Mouse (Mus musculus): ENCODE data around the gene Olfr70. TPM values are rescaled to one million over a fixed set of nuclear protein-coding genes. Genes with fewer than 3 reads are reported as not detected.

Gene Olfr70
- polyA plus RNA-seq, 1 experiment from 2014 or later, result not detected

DNA sequence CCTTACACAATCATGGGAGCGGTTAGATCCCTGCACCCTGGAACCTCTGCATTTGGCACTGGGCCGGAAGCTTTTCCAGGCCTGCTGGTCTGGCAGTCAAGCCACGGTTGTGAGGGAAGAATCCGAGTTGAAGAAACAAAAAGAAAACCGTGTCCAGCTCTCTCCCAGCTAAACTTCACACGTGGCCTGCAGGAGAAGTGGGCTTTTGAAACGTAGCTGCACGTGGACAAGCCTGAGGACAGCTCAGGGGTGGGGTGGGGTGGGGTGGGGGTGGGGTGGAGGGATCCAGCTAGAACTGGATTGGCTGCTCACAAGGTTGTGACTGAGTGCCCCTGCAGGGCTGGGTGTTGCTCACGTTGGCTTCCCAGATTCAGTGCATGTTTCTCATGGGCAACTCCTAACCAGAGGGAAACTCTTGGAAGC, 5.3 kb downstream of the Olfr70 start:
- Histone ChIP-seq H3K9ac (ENCODE audit: low read length) (no peak overlapping the region), H3K9me3 (ENCODE audit: control insufficient read depth, low read length) (no peaks in the 10 kb centered on the region), H3K4me2 (ENCODE audit: low read length) (no peak overlapping the region), H3K4me3 (ENCODE audit: low read depth, low read length) (no peak overlapping the region), H3K4me1 (replicated peaks; ENCODE audit: control insufficient read depth, insufficient read depth, low read length) (no peaks in the 10 kb centered on the region), H3K36me3 (ENCODE audit: control insufficient read depth, insufficient read depth, low read length) (0 out of 2 replicates have a peak, but pooled peaks cover under 1% of the 10 kb centered on the region), H3K27me3 (replicated peaks; ENCODE audit: control insufficient read depth, insufficient read depth, low read length) (no peaks in the 10 kb centered on the region), H3K27ac (ENCODE audit: low read depth) (no peak overlapping the region)
- DNase-seq (ENCODE audit: low spot score), result peak; percentile 57
- ATAC-seq (replicated peaks; ENCODE audit: low FRiP score, low TSS enrichment, low read depth), result no peak
- WGBS, result 24% methylated on average over 9 of the region's 9 CpGs

GRCm38 (mm10) chr4:43694439-43695248, 6.0 kb downstream of the Olfr70 start:
- WGBS, result 93% methylated on average over 1 of the region's 1 CpGs
- no peak overlapping the region for H3K4me2 ChIP-seq (ENCODE audit: low read length)
- no peaks in the 10 kb centered on the region for H3K4me1 ChIP-seq (replicated peaks; ENCODE audit: control insufficient read depth, insufficient read depth, low read length)
- H3K36me3 ChIP-seq (ENCODE audit: control insufficient read depth, insufficient read depth, low read length), result peaks cover 4% of the 10 kb centered on the region
- DNase-seq (ENCODE audit: low spot score) (no peak), ATAC-seq (replicated peaks; ENCODE audit: low FRiP score, low TSS enrichment, low read depth) (no peak)
- H3K27ac ChIP-seq (ENCODE audit: low read depth), result no peak overlapping the region
- no peaks in the 10 kb centered on the region for H3K27me3 ChIP-seq (replicated peaks; ENCODE audit: control insufficient read depth, insufficient read depth, low read length)
- no peaks in the 10 kb centered on the region for H3K9me3 ChIP-seq (ENCODE audit: control insufficient read depth, low read length)
- no peak overlapping the region for H3K4me3 ChIP-seq (ENCODE audit: low read depth, low read length)
- no peak overlapping the region for H3K9ac ChIP-seq (ENCODE audit: low read length)

DNA sequence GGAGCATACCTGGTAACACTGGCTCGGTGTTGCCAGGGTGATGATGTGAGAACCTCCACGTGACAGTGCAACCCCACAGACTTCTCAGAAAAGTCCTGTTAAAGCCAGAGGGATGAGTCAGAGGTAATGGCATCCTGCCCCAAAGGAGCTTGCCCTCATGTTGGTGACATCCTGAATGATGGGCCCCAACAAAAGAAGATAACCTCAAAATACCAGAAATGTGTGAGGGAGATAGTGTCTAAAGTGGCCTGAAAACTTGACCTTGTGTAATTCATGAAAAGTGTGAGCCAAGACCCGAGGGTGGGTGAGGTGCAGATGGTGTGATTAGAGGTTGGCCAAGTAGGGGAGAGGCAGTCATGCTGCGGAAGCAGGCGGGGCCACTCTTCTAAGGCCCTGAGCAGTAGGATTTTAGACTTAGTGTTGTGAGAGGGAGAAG, 6.8 kb downstream of the Olfr70 start:
- Histone ChIP-seq H3K9ac (ENCODE audit: low read length) (no peak overlapping the region), H3K27me3 (replicated peaks; ENCODE audit: control insufficient read depth, insufficient read depth, low read length) (no peaks in the 10 kb centered on the region), H3K4me2 (ENCODE audit: low read length) (no peak overlapping the region), H3K4me1 (replicated peaks; ENCODE audit: control insufficient read depth, insufficient read depth, low read length) (no peaks in the 10 kb centered on the region), H3K27ac (ENCODE audit: low read depth) (no peak overlapping the region), H3K4me3 (ENCODE audit: low read depth, low read length) (no peak overlapping the region), H3K36me3 (ENCODE audit: control insufficient read depth, insufficient read depth, low read length) (peaks cover 8% of the 10 kb centered on the region), H3K9me3 (ENCODE audit: control insufficient read depth, low read length) (no peaks in the 10 kb centered on the region)
- no peak for DNase-seq (ENCODE audit: low spot score)
- no peak for ATAC-seq (replicated peaks; ENCODE audit: low FRiP score, low TSS enrichment, low read depth)
- 66% methylated on average over 5 of the region's 5 CpGs for WGBS

DNA sequence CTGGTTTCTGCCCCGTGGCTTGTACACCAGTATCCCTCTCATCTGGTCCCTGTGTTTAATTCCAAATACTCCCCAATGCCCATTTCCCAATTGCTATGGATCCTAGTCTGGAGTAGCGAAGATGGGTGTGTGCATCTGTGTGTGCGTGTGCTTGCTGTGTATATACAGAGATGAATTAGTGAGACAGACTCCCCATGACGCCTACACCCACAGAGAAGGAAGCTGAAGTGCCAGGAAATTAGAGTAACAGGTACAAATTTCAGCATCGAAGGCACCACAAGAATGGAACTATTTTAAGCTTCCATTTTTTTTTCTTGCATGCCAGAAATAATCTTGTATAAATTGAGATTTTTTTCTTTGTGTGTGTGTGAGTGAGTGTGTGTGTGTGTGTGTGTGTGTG, 9.6 kb downstream of the Olfr70 start:
- DNase-seq (ENCODE audit: low spot score), result no peak
- Histone ChIP-seq H3K4me1 (replicated peaks; ENCODE audit: control insufficient read depth, insufficient read depth, low read length) (no peaks in the 10 kb centered on the region), H3K36me3 (ENCODE audit: control insufficient read depth, insufficient read depth, low read length) (peaks cover 24% of the 10 kb centered on the region), H3K27me3 (replicated peaks; ENCODE audit: control insufficient read depth, insufficient read depth, low read length) (no peaks in the 10 kb centered on the region), H3K9ac (ENCODE audit: low read length) (no peak overlapping the region), H3K9me3 (ENCODE audit: control insufficient read depth, low read length) (no peaks in the 10 kb centered on the region), H3K4me2 (ENCODE audit: low read length) (no peak overlapping the region), H3K27ac (ENCODE audit: low read depth) (no peak overlapping the region), H3K4me3 (ENCODE audit: low read depth, low read length) (no peak overlapping the region)
- 79% methylated on average over 5 of the region's 5 CpGs for WGBS
- no peak for ATAC-seq (replicated peaks; ENCODE audit: low FRiP score, low TSS enrichment, low read depth)

DNA sequence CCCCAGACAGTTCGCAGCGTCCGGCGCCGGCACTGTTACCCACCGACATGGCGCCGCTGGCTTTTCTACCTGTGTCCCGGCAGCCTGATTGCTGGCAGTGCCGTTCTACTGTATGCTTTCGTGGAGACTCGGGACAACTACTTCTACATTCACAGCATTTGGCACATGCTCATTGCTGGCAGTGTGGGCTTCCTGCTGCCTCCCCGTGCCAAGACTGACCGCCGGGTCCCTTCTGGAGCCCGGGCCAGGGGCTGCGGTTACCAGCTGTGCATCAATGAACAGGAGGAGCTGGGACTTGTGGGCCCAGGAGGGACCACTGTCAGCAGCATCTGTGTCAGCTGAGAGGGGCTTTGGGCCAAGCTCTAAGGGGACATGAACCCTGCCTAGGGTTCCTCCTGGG, 10.6 kb downstream of the Olfr70 start:
- H3K36me3 ChIP-seq (ENCODE audit: control insufficient read depth, insufficient read depth, low read length), result peaks cover 31% of the 10 kb centered on the region
- no peaks in the 10 kb centered on the region for H3K27me3 ChIP-seq (replicated peaks; ENCODE audit: control insufficient read depth, insufficient read depth, low read length)
- H3K4me1 ChIP-seq (replicated peaks; ENCODE audit: control insufficient read depth, insufficient read depth, low read length), result no peaks in the 10 kb centered on the region
- WGBS, result 94% methylated on average over 17 of the region's 17 CpGs
- ATAC-seq (replicated peaks; ENCODE audit: low FRiP score, low TSS enrichment, low read depth), result no peak
- DNase-seq (ENCODE audit: low spot score), result no peak
- no peak overlapping the region for H3K4me3 ChIP-seq (ENCODE audit: low read depth, low read length)
- no peaks in the 10 kb centered on the region for H3K9me3 ChIP-seq (ENCODE audit: control insufficient read depth, low read length)
- H3K27ac ChIP-seq (ENCODE audit: low read depth), result no peak overlapping the region
- no peak overlapping the region for H3K4me2 ChIP-seq (ENCODE audit: low read length)
- H3K9ac ChIP-seq (ENCODE audit: low read length), result no peak overlapping the region

- Histone ChIP-seq H3K4me2 (ENCODE audit: low read length) (no peak overlapping the region), H3K4me1 (replicated peaks; ENCODE audit: control insufficient read depth, insufficient read depth, low read length) (no peaks in the 10 kb centered on the region), H3K4me3 (ENCODE audit: low read depth, low read length) (no peak overlapping the region), H3K27ac (ENCODE audit: low read depth) (no peak overlapping the region), H3K9ac (ENCODE audit: low read length) (no peak overlapping the region), H3K36me3 (ENCODE audit: control insufficient read depth, insufficient read depth, low read length) (0 out of 2 replicates have a peak, but pooled peaks cover 6% of the 10 kb centered on the region), H3K9me3 (ENCODE audit: control insufficient read depth, low read length) (no peaks in the 10 kb centered on the region), H3K27me3 (replicated peaks; ENCODE audit: control insufficient read depth, insufficient read depth, low read length) (no peaks in the 10 kb centered on the region)
- DNase-seq (ENCODE audit: low spot score), result no peak
- WGBS, result 87% methylated on average over 7 of the region's 7 CpGs
- ATAC-seq (replicated peaks; ENCODE audit: low FRiP score, low TSS enrichment, low read depth), result no peak
Observed at GRCm38 (mm10) chr4:43679416-43680043, 21.1 kb downstream of the Olfr70 start.

DNA sequence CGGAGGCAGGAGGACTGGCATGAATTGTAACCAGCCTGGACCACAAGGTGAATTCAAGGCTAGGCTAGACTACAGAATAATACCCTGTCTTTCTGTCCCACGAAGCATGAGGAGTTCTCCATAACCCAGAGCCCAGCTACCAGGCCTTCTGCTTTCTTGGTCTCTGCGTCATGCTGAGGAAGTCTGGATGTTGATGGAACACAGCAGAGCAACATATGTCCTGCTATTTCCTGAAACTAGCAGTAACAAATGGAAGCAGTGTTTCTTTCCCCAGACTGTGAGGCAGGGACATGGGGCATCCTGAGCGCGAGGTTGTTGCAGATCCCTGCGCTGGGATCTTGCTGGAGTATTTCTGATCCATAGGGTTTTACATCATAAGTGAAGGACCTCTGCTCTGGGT, 22.1 kb downstream of the Olfr70 start:
- Histone ChIP-seq H3K27me3 (replicated peaks; ENCODE audit: control insufficient read depth, insufficient read depth, low read length) (no peaks in the 10 kb centered on the region), H3K9me3 (ENCODE audit: control insufficient read depth, low read length) (no peaks in the 10 kb centered on the region), H3K27ac (ENCODE audit: low read depth) (no peak overlapping the region), H3K4me2 (ENCODE audit: low read length) (no peak overlapping the region), H3K4me1 (replicated peaks; ENCODE audit: control insufficient read depth, insufficient read depth, low read length) (no peaks in the 10 kb centered on the region), H3K9ac (ENCODE audit: low read length) (no peak overlapping the region), H3K4me3 (ENCODE audit: low read depth, low read length) (no peak overlapping the region), H3K36me3 (ENCODE audit: control insufficient read depth, insufficient read depth, low read length) (0 out of 2 replicates have a peak, but pooled peaks cover 6% of the 10 kb centered on the region)
- DNase-seq (ENCODE audit: low spot score) (no peak), ATAC-seq (replicated peaks; ENCODE audit: low FRiP score, low TSS enrichment, low read depth) (no peak)
- 87% methylated on average over 6 of the region's 6 CpGs for WGBS

DNA sequence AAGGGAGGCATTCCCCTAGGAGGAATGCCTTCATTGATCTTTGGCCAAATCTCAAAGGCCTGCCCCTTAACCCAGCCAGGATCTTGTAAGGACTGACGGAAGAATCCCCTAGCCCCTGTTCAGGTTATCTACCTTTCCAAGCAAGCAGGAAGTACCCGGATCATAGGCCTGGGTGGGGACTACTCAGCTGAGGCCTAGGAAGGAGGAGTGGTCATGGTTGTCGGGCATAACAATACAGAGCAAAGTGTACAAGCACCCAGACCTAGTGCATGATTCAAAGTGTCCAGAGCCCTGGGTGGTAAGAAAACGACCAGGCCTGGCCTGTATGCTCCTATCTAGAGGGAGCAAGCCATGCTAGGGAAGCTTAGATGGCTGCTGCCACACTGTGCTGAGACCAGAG, 25.0 kb downstream of the Olfr70 start:
- Histone ChIP-seq H3K36me3 (ENCODE audit: control insufficient read depth, insufficient read depth, low read length) (0 out of 2 replicates have a peak, but pooled peaks cover 6% of the 10 kb centered on the region), H3K27ac (ENCODE audit: low read depth) (no peak overlapping the region), H3K4me3 (ENCODE audit: low read depth, low read length) (no peak overlapping the region), H3K4me2 (ENCODE audit: low read length) (no peak overlapping the region), H3K9me3 (ENCODE audit: control insufficient read depth, low read length) (no peaks in the 10 kb centered on the region), H3K4me1 (replicated peaks; ENCODE audit: control insufficient read depth, insufficient read depth, low read length) (0 out of 2 replicates have a peak, but pooled peaks cover 2% of the 10 kb centered on the region), H3K9ac (ENCODE audit: low read length) (no peak overlapping the region), H3K27me3 (replicated peaks; ENCODE audit: control insufficient read depth, insufficient read depth, low read length) (no peaks in the 10 kb centered on the region)
- ATAC-seq (replicated peaks; ENCODE audit: low FRiP score, low TSS enrichment, low read depth) (no peak), DNase-seq (ENCODE audit: low spot score) (no peak)
- WGBS, result 72% methylated on average over 4 of the region's 4 CpGs
